Mouse (Mus musculus) CD4-positive helper T cell, adult 2 months (primary cell): Measurements from ENCODE around the gene Ephb6.

Source experiments
- DNase-seq: peaks from one replicate; pipeline ENCODE4 v3.0.0-alpha.2; 2012; ENCODE audit warnings: low read depth, missing footprints, low spot score

Gene Ephb6

DNA sequence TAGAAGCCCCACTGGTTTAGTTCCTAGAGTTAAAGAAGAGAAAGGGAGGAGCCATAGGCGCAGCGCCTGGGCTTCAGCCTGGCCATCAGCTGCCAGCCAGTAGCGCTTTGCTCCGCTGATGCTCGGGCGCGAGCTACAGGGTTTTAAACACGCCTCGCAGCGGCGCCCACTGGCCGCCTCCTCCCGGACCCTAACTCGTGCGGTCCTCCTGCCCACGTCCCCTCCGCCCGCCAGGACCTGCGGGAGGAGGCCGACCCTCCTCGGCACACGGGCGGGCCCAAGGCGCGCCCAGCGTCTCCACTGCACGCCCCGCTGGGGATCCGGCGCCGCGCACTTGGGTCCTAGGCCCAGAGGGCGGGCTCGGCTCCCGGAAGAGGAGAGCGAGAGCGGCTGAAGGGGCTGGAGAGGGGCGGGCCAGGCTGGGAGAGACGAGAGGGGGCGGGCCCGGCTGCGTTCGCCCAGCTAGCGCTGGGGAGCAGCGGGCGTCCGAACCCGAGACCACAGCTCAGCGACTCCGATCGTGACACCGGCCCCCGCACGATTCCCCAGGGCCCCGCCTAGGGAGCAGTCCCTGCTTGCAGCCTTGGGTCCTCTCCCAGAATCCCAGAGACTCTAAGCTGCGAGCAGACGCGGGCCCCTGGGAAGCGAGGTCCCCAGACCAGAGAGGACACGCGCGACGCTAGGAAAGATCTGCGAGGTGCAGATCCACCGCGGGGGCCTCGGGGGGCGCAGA is at the start of gene Ephb6:
TSS of gene Ephb6 (plus strand) at position 422 of the 733 bp plus-strand sequence.
- DNase-seq = peak; percentile 84

DNA sequence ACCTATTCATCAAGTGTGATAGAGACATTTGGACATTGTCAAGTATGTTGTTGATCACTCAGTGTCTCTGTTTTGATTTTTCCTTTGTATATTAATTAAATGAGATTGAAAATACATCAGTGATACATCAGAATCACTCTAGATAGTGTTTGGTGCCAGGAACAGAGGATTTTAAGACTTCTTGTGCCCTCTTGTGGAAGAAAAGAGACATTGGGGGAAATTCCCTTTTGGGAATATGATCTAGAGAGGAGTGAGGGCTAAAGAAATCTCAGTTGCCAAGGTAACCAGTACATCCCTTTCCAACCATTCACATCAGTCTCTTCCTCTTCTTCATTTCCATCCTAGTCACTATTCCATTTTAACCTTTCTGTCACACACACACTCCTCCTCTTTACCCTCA is 48.9 kb upstream of the Ephb6 start:
- DNase-seq = peak; percentile 68

DNA sequence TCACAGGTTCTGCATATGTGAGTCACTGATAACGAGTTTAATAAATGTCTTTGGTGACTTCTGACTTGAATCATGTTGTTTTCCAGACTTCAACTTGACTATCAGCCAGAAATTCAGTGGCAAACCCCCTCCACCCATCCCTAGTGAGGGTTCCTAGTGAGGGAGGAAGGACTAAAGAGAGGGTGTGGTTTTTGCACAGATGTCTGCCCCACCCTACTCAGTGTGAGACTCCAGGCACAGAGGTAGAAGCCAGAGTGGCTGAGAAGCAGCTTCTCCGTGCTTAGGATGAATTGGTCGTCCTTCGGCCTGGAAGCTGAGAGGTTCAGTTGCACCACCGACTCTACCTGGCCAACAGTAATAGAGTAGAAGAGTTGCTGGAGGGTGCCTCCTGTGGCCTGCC is 47.8 kb upstream of the Ephb6 start:
- peak; percentile 53 for DNase-seq

DNA sequence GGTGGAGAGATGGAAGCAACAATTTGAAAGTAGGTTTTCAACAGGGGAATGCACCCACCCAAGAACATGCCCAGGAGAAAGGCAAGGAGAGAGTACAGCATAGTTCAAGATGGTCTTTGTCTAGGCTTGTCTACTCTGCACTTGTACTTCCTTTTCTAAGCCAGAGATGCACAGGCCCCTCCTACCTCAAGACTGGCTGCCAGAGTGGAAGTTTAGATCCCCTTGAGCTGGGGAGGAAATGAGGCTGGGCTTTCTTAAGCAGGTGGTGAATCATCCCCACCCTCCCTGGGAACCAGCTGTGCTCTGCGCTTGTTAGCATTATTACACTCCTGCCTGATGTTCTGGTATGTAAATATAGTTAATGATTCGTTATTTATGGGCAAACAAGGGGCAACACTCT is 47.0 kb upstream of the Ephb6 start:
- peak; percentile 80 for DNase-seq

DNA sequence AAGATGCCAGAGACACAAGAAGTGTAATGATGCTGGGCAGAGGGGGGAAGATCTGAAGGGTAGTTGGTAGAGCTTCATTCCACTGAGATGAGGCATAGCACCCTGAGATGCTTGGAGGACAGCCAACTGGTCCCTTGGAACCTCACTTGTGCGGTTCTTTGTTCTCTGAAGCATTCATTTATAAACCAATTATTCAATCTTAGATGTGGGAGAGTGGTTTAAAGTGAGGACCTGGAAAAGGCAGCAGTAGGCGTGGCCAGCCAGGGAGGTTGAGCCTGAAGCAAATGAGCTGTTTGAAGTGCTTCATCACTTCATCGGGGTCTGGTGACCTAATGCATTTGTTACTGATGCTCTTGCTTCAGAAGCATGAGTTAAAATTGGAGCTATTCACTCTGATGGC is 46.0 kb upstream of the Ephb6 start:
- peak; percentile 70 for DNase-seq

DNA sequence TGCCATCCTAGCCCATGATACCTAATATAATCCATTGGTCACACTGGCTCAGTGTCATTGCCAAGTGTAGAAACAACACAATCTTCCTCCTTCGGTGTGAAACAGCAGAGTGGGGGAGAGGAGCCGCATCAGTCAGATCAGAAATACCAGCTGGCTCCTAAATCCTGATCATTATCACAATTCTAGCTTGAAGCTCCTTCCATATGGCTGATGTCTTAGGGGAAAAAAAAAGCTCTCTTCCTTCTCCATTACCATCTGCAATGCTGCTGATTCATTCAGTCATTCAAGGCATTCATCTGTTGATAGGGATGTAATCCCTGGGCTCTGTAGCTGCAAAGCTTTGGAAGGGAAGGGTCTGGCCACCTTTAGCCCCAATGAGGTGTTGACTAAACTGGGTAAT is 45.0 kb upstream of the Ephb6 start:
- DNase-seq = no peak

DNA sequence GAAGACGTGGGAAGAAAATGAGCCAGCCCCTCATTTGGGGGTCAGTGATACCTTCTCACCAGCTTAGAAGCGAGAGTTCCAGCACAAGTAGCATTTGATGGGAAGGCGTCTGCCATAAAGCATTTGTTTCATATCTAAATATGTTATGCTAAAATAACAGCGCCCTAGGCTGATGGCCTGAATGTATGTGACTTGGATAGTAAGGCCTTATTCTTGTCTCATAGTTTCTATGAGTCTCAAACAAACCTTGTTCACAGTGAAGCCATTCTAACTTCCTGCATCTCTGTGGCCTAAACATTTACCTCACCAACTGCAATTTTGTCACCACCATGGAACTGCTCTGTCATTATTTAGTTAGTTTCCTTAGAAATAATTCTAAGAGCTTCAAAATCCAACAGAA is 42.7 kb upstream of the Ephb6 start:
- DNase-seq = no peak

DNA sequence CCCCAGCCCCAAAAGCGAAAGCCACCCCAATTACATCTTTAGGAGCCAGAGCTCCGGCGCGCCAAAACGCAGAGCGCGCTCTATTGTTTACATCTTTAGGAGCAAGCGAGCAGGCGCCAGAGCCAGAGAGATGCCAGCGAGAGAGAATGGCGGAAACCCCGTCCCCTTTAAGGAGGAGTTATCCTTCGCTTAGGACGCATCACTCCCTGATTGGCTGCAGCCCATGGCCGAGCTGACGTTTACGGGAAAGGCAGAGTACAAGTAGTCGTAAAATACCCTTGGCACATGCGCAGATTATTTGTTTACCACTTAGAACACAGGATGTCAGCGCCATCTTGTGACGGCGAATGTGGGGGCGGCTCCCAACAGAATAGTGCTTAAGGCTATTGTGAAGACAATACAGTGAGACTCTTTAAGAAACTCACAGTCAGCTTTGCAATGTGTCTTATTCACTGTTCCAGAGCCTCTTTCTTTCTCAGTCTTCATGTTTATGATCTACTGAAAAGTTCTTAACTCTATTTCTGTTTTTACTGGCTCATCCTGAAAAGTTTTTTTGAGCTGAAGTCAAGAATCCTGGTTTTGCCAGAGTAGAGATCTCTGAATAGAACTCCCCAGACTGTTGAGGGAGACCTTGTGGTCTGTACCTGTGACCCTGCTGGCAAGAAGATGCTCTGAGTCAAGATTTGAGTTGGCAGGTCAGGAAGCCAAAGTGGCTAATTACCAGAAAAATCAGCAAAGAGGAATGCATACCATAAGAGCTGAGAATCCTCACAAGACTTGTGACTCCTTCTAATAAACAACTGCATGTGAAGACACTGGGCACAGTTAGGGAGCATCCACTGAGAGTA is 42.0 kb upstream of the Ephb6 start:
- peak; percentile 48 for DNase-seq

DNA sequence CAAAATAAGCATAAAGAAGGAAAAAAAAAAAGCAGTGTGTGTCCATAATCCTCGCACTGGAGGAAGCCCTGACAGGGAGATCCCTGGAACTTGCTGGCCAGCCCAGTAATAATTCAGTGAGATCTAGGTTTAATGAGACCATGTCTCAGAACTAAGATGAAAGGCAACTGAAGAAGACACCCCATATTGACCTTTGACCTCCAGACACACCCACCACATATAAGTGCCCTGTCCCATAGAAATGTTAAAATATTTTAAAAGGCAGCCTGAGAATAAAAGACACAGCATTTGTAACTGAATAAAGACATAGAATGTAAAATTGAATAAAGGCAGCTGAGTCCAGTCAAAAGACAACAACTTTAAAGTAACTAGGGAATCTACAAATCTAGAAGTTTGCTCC is 40.0 kb upstream of the Ephb6 start:
- no peak for DNase-seq

DNA sequence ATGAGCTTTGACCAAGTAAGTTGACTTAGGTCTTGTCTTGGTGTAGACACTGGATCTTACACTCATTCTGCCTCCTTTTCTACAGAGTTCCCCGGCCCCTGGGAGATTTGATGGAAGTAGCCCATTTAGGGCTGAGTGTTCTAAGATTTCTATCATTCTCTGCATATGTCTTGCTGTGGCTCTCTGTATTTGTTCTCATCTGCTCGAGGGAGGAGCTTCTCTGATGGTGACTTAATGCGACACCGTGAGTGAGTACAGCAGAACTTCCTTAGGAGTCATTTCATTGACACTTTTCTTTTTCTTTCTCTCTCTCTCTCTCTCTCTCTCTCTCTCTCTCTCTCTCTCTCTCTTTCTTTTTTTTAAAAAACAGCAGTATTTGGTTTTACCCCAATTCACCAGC is 38.3 kb upstream of the Ephb6 start:
- no peak for DNase-seq

DNA sequence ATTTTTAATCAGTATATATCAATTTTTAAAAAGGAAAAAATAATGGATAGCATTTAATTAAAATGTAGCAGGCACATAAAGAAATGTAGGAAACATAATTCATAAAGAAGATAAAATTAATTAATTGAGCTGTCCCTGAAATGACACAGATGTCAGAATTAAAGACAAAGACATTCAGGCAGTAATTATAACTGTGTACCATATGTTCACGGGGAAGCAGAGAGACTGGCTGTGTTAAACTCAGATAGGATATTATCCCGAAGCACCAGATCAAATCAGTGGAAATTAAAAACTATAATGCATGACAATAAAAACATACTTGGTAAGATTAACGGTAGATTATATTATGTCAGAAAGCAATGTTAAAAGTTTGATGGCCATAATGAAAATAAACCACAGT is 36.2 kb upstream of the Ephb6 start:
- DNase-seq = no peak

DNA sequence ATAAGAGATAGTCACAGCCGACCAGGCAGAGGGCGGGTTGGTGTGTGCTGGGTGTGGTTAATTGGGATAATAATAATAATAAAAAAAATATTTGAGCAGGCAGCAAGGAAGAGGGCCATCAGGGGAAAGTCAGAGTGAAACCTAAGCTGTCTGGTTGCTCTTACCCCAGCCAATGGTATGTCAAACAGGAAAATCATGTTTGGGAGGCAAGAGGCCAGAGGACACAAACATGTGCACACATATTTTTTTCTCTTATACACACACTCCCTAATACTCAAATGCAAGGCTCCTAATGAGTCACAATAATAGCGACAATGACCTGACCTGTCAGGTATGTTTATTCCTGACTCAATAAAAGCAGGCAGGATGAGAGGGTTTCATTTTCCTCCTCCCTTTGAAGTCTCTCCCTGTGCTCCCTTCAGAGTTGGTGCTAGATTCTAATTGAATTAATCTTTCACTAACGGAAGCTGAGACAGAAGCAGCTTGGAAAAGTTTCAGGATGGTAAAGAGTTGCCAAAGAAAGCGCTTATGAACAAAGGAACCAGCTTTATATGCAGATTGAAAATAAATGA is 28.7 kb upstream of the Ephb6 start:
- DNase-seq = no peak

DNA sequence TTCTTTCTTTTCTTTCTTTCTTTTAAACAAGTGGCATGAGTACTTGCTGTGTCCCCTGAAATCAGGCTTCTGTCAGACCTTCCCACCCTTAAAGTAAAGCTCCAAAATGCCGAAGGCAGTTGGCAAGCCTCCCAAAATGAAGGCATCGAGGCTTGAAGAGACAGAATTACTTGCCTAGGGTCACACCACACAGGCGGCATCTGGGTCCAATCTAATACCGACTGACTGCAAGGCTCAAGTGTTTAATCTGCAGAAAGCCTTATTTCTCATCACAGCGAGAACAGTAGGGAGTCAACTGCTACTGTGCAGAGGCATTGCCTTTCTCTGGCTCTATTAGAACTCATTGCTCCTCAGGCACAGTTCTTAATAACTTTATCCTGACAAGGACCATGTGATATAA is 28.0 kb upstream of the Ephb6 start:
- DNase-seq = no peak

DNA sequence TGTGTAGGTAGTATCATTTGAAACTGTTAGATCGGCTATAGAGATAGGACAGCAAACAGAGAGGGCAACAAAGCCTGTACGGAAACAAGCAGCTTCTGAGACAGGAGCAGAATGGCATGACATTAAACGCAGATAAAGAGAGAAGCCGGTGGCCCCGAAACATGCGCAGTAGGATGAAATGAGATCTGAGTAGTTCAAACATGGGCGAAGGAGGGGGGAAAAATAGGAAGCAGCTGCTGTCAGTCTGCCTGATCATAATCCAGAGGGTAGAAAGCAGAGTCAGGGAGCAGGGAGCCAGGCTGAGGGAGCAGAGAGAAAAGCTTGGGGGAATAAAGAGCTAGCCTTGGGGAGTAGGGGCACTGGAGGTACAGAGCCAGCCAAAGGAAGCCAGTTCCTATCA is 24.0 kb upstream of the Ephb6 start:
- no peak for DNase-seq

DNA sequence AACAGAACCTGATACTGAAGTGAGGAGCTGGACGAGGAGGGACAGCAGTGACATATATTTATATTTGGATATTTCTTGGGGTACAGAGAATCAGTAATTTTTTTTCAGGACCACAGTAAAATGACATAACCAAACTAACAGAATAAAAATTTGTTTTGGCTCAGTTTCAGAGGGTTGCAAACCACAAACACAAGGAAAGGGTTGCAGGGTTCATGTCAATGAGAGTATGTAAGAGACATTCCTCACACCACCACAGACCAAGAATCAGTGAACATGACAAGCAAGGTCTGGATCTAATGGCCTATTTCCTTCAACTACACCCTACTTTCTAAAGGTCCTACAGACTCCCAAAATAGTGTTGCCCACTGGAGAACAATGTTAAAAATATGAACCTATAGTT is 23.1 kb upstream of the Ephb6 start:
- DNase-seq = no peak

DNA sequence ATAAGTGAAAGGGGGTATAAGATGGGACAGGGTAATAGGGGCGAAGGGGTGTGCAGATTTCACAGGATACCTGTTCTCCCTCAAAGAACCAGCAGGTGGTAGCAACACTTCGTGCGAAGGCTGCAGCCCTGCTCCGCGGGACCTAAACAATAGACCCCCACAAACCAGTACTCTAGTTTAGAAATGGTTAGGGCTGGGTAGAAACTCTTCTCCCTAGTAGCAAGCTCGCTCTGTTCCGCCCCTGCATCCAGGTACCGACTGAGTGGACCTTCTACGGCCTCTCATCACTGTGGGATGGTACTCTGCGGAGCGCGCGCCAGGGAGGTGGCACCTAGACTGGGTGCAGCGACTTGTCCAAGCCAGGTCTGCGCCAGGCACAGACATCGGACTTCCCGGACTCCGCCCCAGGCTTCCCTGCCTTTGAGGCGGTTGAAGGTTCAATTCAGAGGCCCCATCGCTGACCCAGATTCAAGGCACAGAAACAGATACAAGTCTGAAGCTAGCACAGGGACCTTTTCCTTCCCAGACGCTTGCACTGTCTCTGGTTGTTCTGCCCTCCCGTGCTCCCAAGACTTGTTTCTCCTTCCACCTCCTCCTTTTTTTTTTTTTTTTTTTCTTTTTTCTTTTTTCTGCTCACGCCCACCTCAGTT is 756 bp upstream of the Ephb6 start:
- DNase-seq = peak; percentile 69

DNA sequence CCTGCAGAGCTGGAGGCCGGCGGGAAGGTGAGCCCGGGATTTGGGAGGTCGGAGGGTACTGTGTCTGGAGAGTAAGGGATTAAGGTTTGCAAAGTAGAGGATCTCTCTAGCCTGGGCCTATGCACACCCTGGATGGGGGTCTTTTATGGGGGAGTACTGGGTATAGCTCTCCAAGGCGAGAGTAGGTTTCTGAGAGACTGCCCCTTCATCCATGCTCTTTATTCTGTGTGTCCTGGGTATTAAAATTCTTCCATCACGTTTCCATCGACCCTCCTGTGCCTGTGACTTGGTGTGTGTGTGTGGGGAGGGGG is 467 bp downstream of the Ephb6 start:
- DNase-seq = no peak

DNA sequence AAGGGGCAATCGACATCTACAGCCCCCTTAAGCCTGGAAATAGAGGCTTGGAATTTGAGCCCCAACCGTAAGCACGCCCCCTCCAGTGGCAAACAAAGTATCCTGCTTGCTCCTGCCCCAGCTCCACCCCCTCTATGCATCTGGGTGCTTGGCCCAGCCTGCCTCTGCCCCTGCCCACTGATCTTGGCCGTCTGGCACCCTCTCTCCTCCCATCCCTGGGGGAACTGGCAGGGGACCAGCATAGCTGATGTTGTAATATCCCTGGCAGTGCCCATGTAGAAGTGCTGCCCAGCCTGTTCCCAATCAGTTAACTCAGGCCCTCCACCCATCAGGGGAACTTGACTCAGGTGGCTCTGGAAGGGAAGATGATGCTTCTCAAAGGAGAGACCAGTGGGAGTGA is 932 bp downstream of the Ephb6 start:
- DNase-seq = no peak

DNA sequence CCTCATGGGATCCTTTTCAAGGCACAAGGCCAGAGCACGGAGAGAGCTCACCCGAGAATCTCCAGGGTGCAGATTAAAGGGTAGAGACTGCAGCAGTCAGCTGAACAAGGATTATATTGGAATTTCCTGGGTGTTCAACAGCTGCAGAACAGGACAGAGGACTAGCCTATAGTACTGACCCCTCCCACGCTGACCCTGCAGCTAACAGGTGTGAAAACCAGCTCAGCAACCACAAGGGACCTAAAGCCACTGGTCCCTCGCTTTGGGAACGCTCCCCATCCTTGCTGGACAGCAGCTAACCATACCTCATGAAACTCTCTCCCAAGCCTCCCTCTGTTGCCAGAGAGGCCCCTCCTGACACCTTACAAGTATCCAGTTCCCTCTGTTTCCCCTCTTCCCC is 2.4 kb downstream of the Ephb6 start:
- DNase-seq = no peak

DNA sequence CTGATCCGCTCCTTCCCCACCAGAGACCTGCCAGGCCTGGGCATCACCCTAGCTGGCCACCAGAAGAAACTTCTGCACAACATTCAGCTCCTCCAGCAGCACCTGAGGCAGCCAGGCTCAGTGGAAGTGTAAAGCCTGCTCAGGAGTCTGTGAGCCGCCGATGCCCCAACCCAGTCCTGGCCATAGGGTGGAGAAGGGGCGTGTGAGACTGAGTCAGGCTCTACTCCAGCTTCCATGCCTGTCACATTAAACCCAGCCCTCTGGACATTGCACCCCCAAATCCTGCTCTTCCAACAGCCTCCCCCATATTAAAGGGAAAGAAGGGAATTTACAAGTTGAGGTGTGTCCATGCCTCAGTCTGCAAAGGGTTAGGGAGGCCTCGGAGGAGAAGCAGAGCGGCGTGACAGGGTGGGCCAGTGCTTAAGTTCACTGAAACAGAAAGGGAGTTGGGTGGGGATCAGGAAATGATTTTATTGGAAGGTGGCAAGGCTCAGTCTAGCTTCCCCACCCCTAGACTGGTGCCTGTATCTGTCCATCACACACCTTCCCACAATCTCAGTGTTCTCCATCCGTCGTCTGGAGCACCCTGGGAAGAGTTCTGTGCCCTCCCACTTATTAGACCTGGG is 15.0 kb downstream of the Ephb6 start:
- no peak for DNase-seq

DNA sequence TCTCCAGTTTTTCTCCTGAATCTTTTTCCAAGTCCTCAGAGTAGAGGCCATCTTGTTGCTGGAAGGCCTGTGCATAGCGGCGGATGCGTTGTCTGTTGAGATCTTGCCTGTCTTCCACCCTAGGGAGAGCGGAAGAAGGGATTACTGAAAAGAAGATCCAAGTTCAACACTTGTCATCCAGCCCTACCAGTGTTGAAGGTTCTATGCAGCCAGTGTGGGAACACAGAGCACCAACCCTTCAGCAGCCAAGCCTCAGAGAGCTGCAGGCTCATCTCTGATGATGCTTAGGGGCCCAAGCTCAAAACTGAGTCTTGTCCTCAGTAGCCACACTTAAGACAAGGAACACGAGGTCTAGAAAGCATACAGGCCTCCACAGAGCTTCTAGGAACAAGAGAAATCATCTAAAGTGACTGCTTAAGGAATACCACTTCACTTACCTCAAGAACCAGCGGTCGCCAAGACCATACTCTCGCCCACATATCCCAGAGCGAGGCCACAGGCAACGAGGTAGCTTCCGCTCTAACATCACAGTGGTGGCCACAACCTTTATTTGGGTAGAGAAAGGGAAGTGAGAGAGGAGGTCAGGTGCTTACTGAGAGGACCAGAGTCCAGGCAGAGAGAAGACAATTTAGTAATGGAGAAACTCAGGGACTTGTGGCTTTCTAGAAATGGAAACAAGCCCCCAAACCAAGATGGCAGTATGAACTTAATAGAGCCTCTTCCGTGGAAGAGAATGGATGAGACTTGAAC is 16.1 kb downstream of the Ephb6 start:
- DNase-seq = no peak
